Mouse (Mus musculus): ENCODE data around the gene Stard8.
A peak's percentile ranks its signal among the peaks of the same experiment; 100 is the strongest.
"Not testable (repeated sequence)": the region's sequence is repeated elsewhere in the genome, so short reads cannot be mapped to it uniquely, and the experiment has no call there.

The Stard8 gene

GRCm38 (mm10) chrX:99003046-99003445 lies at the start of gene Stard8:
Stard8 (plus strand) TSS chrX:99003248.
- no peak for DNase-seq (ENCODE audit: low spot score)

GRCm38 (mm10) chrX:98953941-98954340 lies 49.1 kb upstream of the Stard8 start:
- peak; percentile 28 for DNase-seq (ENCODE audit: low spot score)

GRCm38 (mm10) chrX:98958287-98958686 lies 44.8 kb upstream of the Stard8 start:
- no peak for DNase-seq (ENCODE audit: low spot score)

- no peak for DNase-seq (ENCODE audit: low spot score)
Measured at GRCm38 (mm10) chrX:98959050-98959449, 44.0 kb upstream of the Stard8 start.

GRCm38 (mm10) chrX:98963742-98964141 lies 39.3 kb upstream of the Stard8 start:
- DNase-seq (ENCODE audit: low spot score): no peak

GRCm38 (mm10) chrX:98964513-98964912 lies 38.5 kb upstream of the Stard8 start:
- no peak for DNase-seq (ENCODE audit: low spot score)

- DNase-seq (ENCODE audit: low spot score): not testable (repeated sequence)
Measured at GRCm38 (mm10) chrX:98986611-98987010, 16.4 kb upstream of the Stard8 start.

GRCm38 (mm10) chrX:98989574-98989973 lies 13.5 kb upstream of the Stard8 start:
- DNase-seq (ENCODE audit: low spot score): no peak

- DNase-seq (ENCODE audit: low spot score): no peak
Measured at GRCm38 (mm10) chrX:99002065-99002464, 983 bp upstream of the Stard8 start.

GRCm38 (mm10) chrX:99010581-99010980 lies 7.5 kb downstream of the Stard8 start:
- DNase-seq (ENCODE audit: low spot score): no peak

GRCm38 (mm10) chrX:99011281-99011680 lies 8.2 kb downstream of the Stard8 start:
- no peak for DNase-seq (ENCODE audit: low spot score)

GRCm38 (mm10) chrX:99012486-99012885 lies 9.4 kb downstream of the Stard8 start:
- DNase-seq (ENCODE audit: low spot score): no peak

- no peak for DNase-seq (ENCODE audit: low spot score)
Measured at GRCm38 (mm10) chrX:99015705-99016104, 12.7 kb downstream of the Stard8 start.

- no peak for DNase-seq (ENCODE audit: low spot score)
Measured at GRCm38 (mm10) chrX:99016987-99017386, 13.9 kb downstream of the Stard8 start.

GRCm38 (mm10) chrX:99017874-99018273 lies 14.8 kb downstream of the Stard8 start:
- DNase-seq (ENCODE audit: low spot score): no peak

GRCm38 (mm10) chrX:99019303-99019702 lies 16.3 kb downstream of the Stard8 start:
- DNase-seq (ENCODE audit: low spot score): no peak

GRCm38 (mm10) chrX:99020215-99020614 lies 17.2 kb downstream of the Stard8 start:
- DNase-seq (ENCODE audit: low spot score): no peak

- DNase-seq (ENCODE audit: low spot score): no peak
Measured at GRCm38 (mm10) chrX:99021593-99021992, 18.5 kb downstream of the Stard8 start.

- DNase-seq (ENCODE audit: low spot score): no peak
Measured at GRCm38 (mm10) chrX:99023951-99024350, 20.9 kb downstream of the Stard8 start.

GRCm38 (mm10) chrX:99035407-99035806 lies 32.4 kb downstream of the Stard8 start:
- DNase-seq (ENCODE audit: low spot score): no peak

- no peak for DNase-seq (ENCODE audit: low spot score)
Measured at GRCm38 (mm10) chrX:99042451-99042951, 39.5 kb downstream of the Stard8 start.

- no peak for DNase-seq (ENCODE audit: low spot score)
Measured at GRCm38 (mm10) chrX:99043275-99043674, 40.2 kb downstream of the Stard8 start.

- no peak for DNase-seq (ENCODE audit: low spot score)
Measured at GRCm38 (mm10) chrX:99043739-99044138, 40.7 kb downstream of the Stard8 start.

- DNase-seq (ENCODE audit: low spot score): no peak
Measured at GRCm38 (mm10) chrX:99045315-99045714, 42.3 kb downstream of the Stard8 start.

Measured in MN1 (cell line).